14 mouse cellular contexts compared by ENCODE assay signal in the genomic region with DNA sequence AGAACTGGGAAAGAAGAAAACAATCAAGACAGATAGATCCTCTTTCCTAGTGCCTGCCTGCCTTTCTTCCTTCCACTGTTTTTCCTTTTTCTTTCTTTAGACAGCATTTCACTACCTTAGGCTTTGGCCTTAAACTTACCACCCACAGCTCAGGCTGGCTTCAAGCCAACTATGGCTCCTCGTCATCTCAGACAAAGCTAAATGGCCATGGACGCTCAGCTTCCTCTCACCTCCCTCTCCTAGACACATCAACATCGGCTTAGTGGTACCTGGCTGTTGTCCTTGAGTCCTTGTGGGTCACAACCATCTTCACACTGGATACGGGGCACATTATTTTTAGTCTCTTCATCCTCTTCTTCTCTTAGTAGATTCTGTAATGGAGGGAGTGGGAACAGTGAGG. TPM values are rescaled to one million over a fixed set of nuclear protein-coding genes. Genes with fewer than 3 reads are reported as not detected.
DNase-seq lines count a peak whose midpoint lies in the region; ATAC-seq and TF ChIP-seq lines count a peak whose summit lies in the region.
"Had no signal": no experiment of that assay in that cellular context is flagged by ENCODE, and none has a peak within 500 bp of the region (broad histone marks: within the 10 kb centered on the region; RNA-seq: fewer than 3 reads in every experiment).

No protein-coding gene starts in this region.

- no peak for TF ChIP-seq EP300 in MEL (IDR thresholded peaks at IDR 0.05; ENCODE audit: low read depth in 1 of 2, low read length in 2 of 2)

- no peak for TF ChIP-seq CTCF in MEL (IDR thresholded peaks at IDR 0.05 in 2 of 3, conservative IDR thresholded peaks at IDR 0.05 in 1 of 3; ENCODE audit: control insufficient read depth in 1 of 3, insufficient read depth in 1 of 3, low read depth in 2 of 3, low read length in 3 of 3, poor library complexity in 1 of 3, severe bottlenecking in 1 of 3)

- no peak for TF ChIP-seq RAD21 in MEL (IDR thresholded peaks at IDR 0.05; ENCODE audit: low read depth, low read length)

- peaks cover 2% of the 10 kb centered on the region; the same call in 1 of the 2 replicates for H3K4me1 ChIP-seq in kidney, embryonic 14.5 days (ENCODE audit: control insufficient read depth, insufficient read depth, low read length)
- H3K4me1 ChIP-seq in MEL (ENCODE audit: control insufficient read depth in 1 of 2, insufficient read depth in 2 of 2, low read length in 2 of 2): peaks cover 0 to 24% of the 10 kb centered on the region in 2 experiments; a peak in 3 of 4 replicates

- H3K36me3 ChIP-seq in kidney, embryonic 14.5 days (ENCODE audit: control insufficient read depth, insufficient read depth, low read length): no peaks in the 10 kb centered on the region
- H3K36me3 ChIP-seq in MEL (ENCODE audit: control insufficient read depth in 1 of 2, insufficient read depth in 2 of 2, low read length in 2 of 2): peaks cover 0 to 18% of the 10 kb centered on the region in 2 experiments; a peak in 2 of 4 replicates

- H3K27ac ChIP-seq in kidney, embryonic 14.5 days (ENCODE audit: low read depth, low read length): no peak overlapping the region
- no peak overlapping the region for H3K27ac ChIP-seq in MEL (ENCODE audit: control insufficient read depth, low read depth, low read length)
- H3K27ac ChIP-seq: midbrain, embryonic 13.5 days had no signal

- WGBS in kidney, embryonic 14.5 days: 80% methylated on average over 4 of the region's 4 CpGs

- no peak overlapping the region for H3K4me2 ChIP-seq in kidney, embryonic 14.5 days (replicated peaks; ENCODE audit: low read depth, low read length)
- H3K4me2 ChIP-seq: midbrain, embryonic 13.5 days had no signal

- 0 out of 2 replicates have a peak overlapping the region, but pooled peaks have one; percentile 0 for H3K9ac ChIP-seq in kidney, embryonic 14.5 days (ENCODE audit: low read depth, low read length)
- H3K9ac ChIP-seq in MEL (ENCODE audit: control insufficient read depth, low read depth, low read length, poor library complexity, severe bottlenecking): no peak overlapping the region
- H3K9ac ChIP-seq: liver, postnatal 0 days had no signal

- peak; percentile 61 for DNase-seq in adrenal gland, postnatal 10 days
- DNase-seq in adrenal gland, adult 18-20 months (ENCODE audit: low spot score in 2 of 2): no peak
- DNase-seq in kidney, postnatal 25 days: no peak
- DNase-seq in MEL (ENCODE audit: low read depth, low spot score): peak; percentile 23
- DNase-seq in cerebellum, adult 9-11 months: peak; percentile 74
- no peak for DNase-seq in urinary bladder, adult 18-20 months (ENCODE audit: low spot score in 2 of 2)
- DNase-seq in urinary bladder, adult 2 months (ENCODE audit: low spot score): no peak
- DNase-seq: embryo, embryonic 11 days; right cerebral cortex, postnatal 14 days had no signal

- ATAC-seq in kidney, embryonic 14.5 days (ENCODE audit: low FRiP score, low TSS enrichment): no peak
- ATAC-seq: liver, postnatal 0 days; midbrain, embryonic 13.5 days had no signal

- TF ChIP-seq POLR2A in MEL (IDR thresholded peaks at IDR 0.05; ENCODE audit: control insufficient read depth in 1 of 2, insufficient read depth in 1 of 2, low read depth in 1 of 2, low read length in 2 of 2, poor library complexity in 1 of 2): no peak

- H3K79me2 ChIP-seq in MEL (ENCODE audit: control insufficient read depth, insufficient read depth, low read length, poor library complexity): no peaks in the 10 kb centered on the region

- H3K9me3 ChIP-seq in kidney, embryonic 14.5 days (ENCODE audit: control insufficient read depth, low read length): no peaks in the 10 kb centered on the region
- no peaks in the 10 kb centered on the region for H3K9me3 ChIP-seq in MEL (replicated peaks; ENCODE audit: insufficient read depth, low read length)
- H3K9me3 ChIP-seq: midbrain, embryonic 13.5 days had no signal

- no peaks in the 10 kb centered on the region for H3K27me3 ChIP-seq in kidney, embryonic 14.5 days (ENCODE audit: control insufficient read depth, insufficient read depth, low read length)
- H3K27me3 ChIP-seq in MEL (ENCODE audit: control insufficient read depth in 1 of 2, insufficient read depth in 2 of 2, low read length in 2 of 2): no peaks in the 10 kb centered on the region
- H3K27me3 ChIP-seq: midbrain, embryonic 13.5 days had no signal

- H3K4me3 ChIP-seq in kidney, embryonic 14.5 days (ENCODE audit: low read length): no peak overlapping the region
- no peak overlapping the region for H3K4me3 ChIP-seq in MEL (ENCODE audit: control insufficient read depth in 1 of 2, insufficient read depth in 1 of 2, low read depth in 2 of 2, low read length in 2 of 2)
- H3K4me3 ChIP-seq: midbrain, embryonic 13.5 days had no signal

TF ChIP-seq in MEL, 35 proteins besides CTCF, POLR2A, EP300 and RAD21:
- TF ChIP-seq JUND (IDR thresholded peaks at IDR 0.05; ENCODE audit: low read depth, low read length) (no peak), ELF1 (IDR thresholded peaks at IDR 0.05; ENCODE audit: low read depth, low read length) (no peak), MYC (IDR thresholded peaks at IDR 0.05; ENCODE audit: low read depth, low read length) (no peak), KAT2A (conservative IDR thresholded peaks at IDR 0.05; ENCODE audit: low read depth, low read length) (no peak)
TF ChIP-seq in MEL: peak in this region for 0.

RNA-seq across cellular contexts. Expression of a gene that starts 1.3 kb away (rescaled TPM):
- under 1 TPM in 1 of 2 experiments, not detected in 1; 0.27 TPM for total RNA-seq in adrenal gland, postnatal 10 days (2021)
- total RNA-seq in adrenal gland, adult 18-20 months (2021): not detected
- polyA plus RNA-seq in kidney, embryonic 14.5 days (2014; fragmentation: Nextera tagmentation; extraction: Ambion mirVana): 0.24 and 0.29 TPM in 2 replicates
- total RNA-seq in MEL (2012; rRNA removed): 0.12 and 0.20 TPM in 2 replicates
- under 1 TPM in 1 of 2 experiments, not detected in 1; 0.29 TPM for polyA plus RNA-seq in MEL (2012; ENCODE audit: insufficient read depth in 1 of 2, insufficient read length in 2 of 2, low read depth in 1 of 2, low replicate concordance in 2 of 2, missing spikeins in 1 of 2)
- polyA plus RNA-seq in urinary bladder, adult 2 months (2012; rRNA removed): 0.12 TPM in 1 of 2 replicates, not detected in the other
- polyA plus RNA-seq: liver, postnatal 0 days had no signal

RNA-seq across cellular contexts. Expression of a gene that starts 5.9 kb away (rescaled TPM):
- total RNA-seq in adrenal gland, postnatal 10 days (2021): 10 to 100 TPM; 24.0 to 32.8 TPM
- total RNA-seq in adrenal gland, adult 18-20 months (2021): 10 to 100 TPM; 14.5 to 19.1 TPM
- 32.6 and 44.0 TPM in 2 replicates for polyA plus RNA-seq in kidney, embryonic 14.5 days (2014; fragmentation: Nextera tagmentation; extraction: Ambion mirVana)
- 6.8 and 7.9 TPM in 2 replicates for total RNA-seq in MEL (2012; rRNA removed)
- polyA plus RNA-seq in MEL (2012; ENCODE audit: insufficient read depth in 1 of 2, insufficient read length in 2 of 2, low read depth in 1 of 2, low replicate concordance in 2 of 2, missing spikeins in 1 of 2): 10 to 100 TPM in 1 of 2 experiments, not detected in 1; 28.6 TPM
- polyA plus RNA-seq in urinary bladder, adult 2 months (2012; rRNA removed): 27.9 and 31.7 TPM in 2 replicates

RNA-seq across cellular contexts. Expression of a gene that starts 25.0 kb away (rescaled TPM):
- 100 to 1,000 TPM; 149 to 165 TPM for total RNA-seq in adrenal gland, postnatal 10 days (2021)
- 100 to 1,000 TPM; 147 to 165 TPM for total RNA-seq in adrenal gland, adult 18-20 months (2021)
- 347 and 389 TPM in 2 replicates for polyA plus RNA-seq in kidney, embryonic 14.5 days (2014; fragmentation: Nextera tagmentation; extraction: Ambion mirVana)
- total RNA-seq in MEL (2012; rRNA removed): 92.4 and 98.1 TPM in 2 replicates
- polyA plus RNA-seq in MEL (2012; ENCODE audit: insufficient read depth in 1 of 2, insufficient read length in 2 of 2, low read depth in 1 of 2, low replicate concordance in 2 of 2, missing spikeins in 1 of 2): 100 to 1,000 TPM in 1 of 2 experiments, not detected in 1; 107 TPM
- 118 and 124 TPM in 2 replicates for polyA plus RNA-seq in urinary bladder, adult 2 months (2012; rRNA removed)

RNA-seq across cellular contexts. Expression of a gene that starts 26.9 kb away (rescaled TPM):
- 10 to 100 TPM; 17.4 to 27.5 TPM for total RNA-seq in adrenal gland, postnatal 10 days (2021)
- 10 to 100 TPM; 25.8 to 33.0 TPM for total RNA-seq in adrenal gland, adult 18-20 months (2021)
- polyA plus RNA-seq in kidney, embryonic 14.5 days (2014; fragmentation: Nextera tagmentation; extraction: Ambion mirVana): 8.4 and 11.8 TPM in 2 replicates
- 3.4 and 3.6 TPM in 2 replicates for total RNA-seq in MEL (2012; rRNA removed)
- polyA plus RNA-seq in MEL (2012; ENCODE audit: insufficient read depth in 1 of 2, insufficient read length in 2 of 2, low read depth in 1 of 2, low replicate concordance in 2 of 2, missing spikeins in 1 of 2): 1 to 10 TPM in 1 of 2 experiments, not detected in 1; 6.6 TPM
- polyA plus RNA-seq in urinary bladder, adult 2 months (2012; rRNA removed): 33.0 and 39.1 TPM in 2 replicates

RNA-seq across cellular contexts. Expression of a gene that starts 28.8 kb away (rescaled TPM):
- total RNA-seq in adrenal gland, postnatal 10 days (2021): 100 to 1,000 TPM in 1 of 2 experiments, 10 to 100 TPM in 1; 78.0 to 183 TPM
- 10 to 100 TPM in 1 of 2 experiments, under 1 TPM in 1; 0.64 to 10.7 TPM for total RNA-seq in adrenal gland, adult 18-20 months (2021)
- polyA plus RNA-seq in kidney, embryonic 14.5 days (2014; fragmentation: Nextera tagmentation; extraction: Ambion mirVana): not detected in 2 replicates
- not detected in 2 replicates for total RNA-seq in MEL (2012; rRNA removed)
- not detected for polyA plus RNA-seq in MEL (2012; ENCODE audit: insufficient read depth in 1 of 2, insufficient read length in 2 of 2, low read depth in 1 of 2, low replicate concordance in 2 of 2, missing spikeins in 1 of 2)
- polyA plus RNA-seq in urinary bladder, adult 2 months (2012; rRNA removed): 0.25 TPM in 2 replicates
- total RNA-seq: left cerebral cortex, postnatal 14 days had no signal
- polyA plus RNA-seq: midbrain, embryonic 13.5 days; neural tube, embryonic 14.5 days had no signal

Comparison
In these comparisons a context has a peak if more than half of its experiments do, and no peak if none do; other contexts are left out.
1. DNase-seq: peak in adrenal gland, postnatal 10 days (single experiment), MEL (single experiment) and cerebellum, adult 9-11 months (single experiment); none in adrenal gland, adult 18-20 months (0 of 2), kidney, postnatal 25 days (0 of 2), urinary bladder, adult 18-20 months (0 of 2) and urinary bladder, adult 2 months (single experiment).